Mouse (Mus musculus) heart, embryonic 11.5 days (tissue): ENCODE results near the gene Ddx11. TPM values are rescaled to one million over a fixed set of nuclear protein-coding genes. Genes with fewer than 3 reads are reported as not detected.

Experiments used
- ATAC-seq: fragments of 200-750 bp; cut with Nextera tagmentation; replicated peaks from 2 replicates; pipeline ENCODE4 v1.8.0; 2017; ENCODE audit warnings: moderate library complexity; ENCODE audit not compliant: insufficient number of reproducible peaks, low FRiP score, low TSS enrichment
- H3K27ac ChIP-seq: fragments of 300-500 bp; sonication (generic); 2 replicates; pipeline ENCODE4 v1.5.1; 2014; ENCODE audit warnings: mild to moderate bottlenecking, low read depth, low read length
- H3K27me3 ChIP-seq: fragments of 300-500 bp; sonication (generic); 2 replicates; pipeline ENCODE4 v1.6.1; 2014; ENCODE audit warnings: mild to moderate bottlenecking, low read length, mixed read lengths; ENCODE audit not compliant: control insufficient read depth, insufficient read depth
- H3K36me3 ChIP-seq: fragments of 300-500 bp; sonication (generic); 2 replicates; pipeline ENCODE4 v1.6.1; 2014; ENCODE audit warnings: mild to moderate bottlenecking, low read length, moderate library complexity, mixed read lengths; ENCODE audit not compliant: control insufficient read depth, insufficient read depth
- H3K4me1 ChIP-seq: fragments of 300-500 bp; sonication (generic); 2 replicates; pipeline ENCODE4 v1.6.1; 2014; ENCODE audit warnings: low read length; ENCODE audit not compliant: control insufficient read depth, insufficient read depth
- H3K4me2 ChIP-seq: fragments of 300-500 bp; sonication (generic); 2 replicates; pipeline ENCODE4 v1.6.1; 2014; ENCODE audit warnings: mild to moderate bottlenecking, moderate library complexity
- H3K4me3 ChIP-seq: fragments of 300-500 bp; sonication (generic); 2 replicates; pipeline ENCODE4 v1.5.1; 2014; ENCODE audit warnings: low read depth, low read length
- H3K9ac ChIP-seq: fragments of 300-500 bp; sonication (generic); 2 replicates; pipeline ENCODE4 v1.6.1; 2014; ENCODE audit warnings: mild to moderate bottlenecking, low read depth, low read length, moderate library complexity
- H3K9me3 ChIP-seq: fragments of 300-500 bp; sonication (generic); replicated peaks from 2 replicates; pipeline ENCODE4 v1.6.1; 2016; ENCODE audit warnings: low read length; ENCODE audit not compliant: control insufficient read depth
- WGBS: fragments of 180-500 bp; shearing (Covaris S2); extraction: QIAGEN DNeasy Blood & Tissue Kit; methylation state at CpG from one replicate; pipeline ENCODE4 v1.1.7; 2014; ENCODE audit not compliant: insufficient replicate concordance; 5-methylcytosine and 5-hydroxymethylcytosine counted together
- polyA plus RNA-seq: library from polyadenylated mRNA; unstranded; fragments of >200 nt; fragmentation: Nextera tagmentation; extraction: Ambion mirVana; gene quantifications from 2 replicates; pipeline ENCODE4 v1.2.1, GENCODE M21; 2014

The Ddx11 gene
- polyA plus RNA-seq, 1 experiment from 2014 or later: 16.4 TPM

DNA sequence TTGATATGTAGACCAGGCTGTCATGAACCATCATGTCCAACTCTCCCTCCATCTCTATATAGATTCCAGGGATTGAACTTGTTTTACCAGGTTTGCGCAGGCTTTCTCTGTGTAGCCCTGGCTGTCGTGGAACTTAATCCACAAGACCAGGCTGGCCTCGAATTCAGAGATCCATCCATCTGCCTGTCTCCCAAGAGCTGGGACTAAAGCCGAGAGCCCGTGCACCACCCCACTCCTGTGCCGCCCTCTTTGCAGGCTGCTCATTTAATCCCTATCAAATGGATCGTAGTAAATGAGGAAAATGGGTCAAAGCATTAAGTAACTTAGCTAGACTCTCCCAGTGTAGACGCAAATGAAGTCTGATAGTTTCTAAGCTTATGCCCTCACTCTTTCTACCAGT, 15.9 kb upstream of the Ddx11 start:
- Histone ChIP-seq H3K36me3 (no peaks in the 10 kb centered on the region), H3K27me3 (no peaks in the 10 kb centered on the region), H3K4me2 (no peak overlapping the region), H3K4me3 (no peak overlapping the region), H3K27ac (no peak overlapping the region), H3K4me1 (peaks cover 5% of the 10 kb centered on the region; the same call in 1 of the 2 replicates), H3K9ac (0 out of 2 replicates have a peak overlapping the region, but pooled peaks have one; percentile 16), H3K9me3 (no peaks in the 10 kb centered on the region)
- 63% methylated on average over 8 of the region's 8 CpGs for WGBS
- ATAC-seq: no peak

DNA sequence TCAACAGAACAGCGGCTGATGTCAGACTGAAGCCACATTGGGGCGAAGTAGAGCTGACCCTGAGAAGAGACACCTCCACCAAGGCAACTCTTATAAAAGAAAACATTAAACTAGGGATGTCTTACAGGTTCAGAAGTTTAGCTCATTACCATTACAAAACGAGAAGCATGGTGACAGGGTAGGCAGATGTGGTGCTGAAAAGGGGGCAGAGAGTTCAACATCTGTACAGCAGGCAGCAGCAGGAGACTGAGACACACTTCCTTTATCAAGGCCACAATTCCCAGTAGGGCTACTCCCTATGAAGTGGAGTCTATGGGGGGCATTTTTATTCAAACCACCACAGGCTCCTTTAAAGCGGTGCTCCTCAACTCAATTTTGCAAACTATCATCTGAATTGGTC, 15.1 kb upstream of the Ddx11 start:
- H3K27me3 ChIP-seq: no peaks in the 10 kb centered on the region
- no peak overlapping the region for H3K4me2 ChIP-seq
- WGBS: 84% methylated on average over 4 of the region's 4 CpGs
- H3K36me3 ChIP-seq: no peaks in the 10 kb centered on the region
- peaks cover 5% of the 10 kb centered on the region; the same call in 1 of the 2 replicates for H3K4me1 ChIP-seq
- no peak overlapping the region for H3K27ac ChIP-seq
- H3K9me3 ChIP-seq: no peaks in the 10 kb centered on the region
- no peak overlapping the region for H3K9ac ChIP-seq
- H3K4me3 ChIP-seq: no peak overlapping the region
- ATAC-seq: no peak

DNA sequence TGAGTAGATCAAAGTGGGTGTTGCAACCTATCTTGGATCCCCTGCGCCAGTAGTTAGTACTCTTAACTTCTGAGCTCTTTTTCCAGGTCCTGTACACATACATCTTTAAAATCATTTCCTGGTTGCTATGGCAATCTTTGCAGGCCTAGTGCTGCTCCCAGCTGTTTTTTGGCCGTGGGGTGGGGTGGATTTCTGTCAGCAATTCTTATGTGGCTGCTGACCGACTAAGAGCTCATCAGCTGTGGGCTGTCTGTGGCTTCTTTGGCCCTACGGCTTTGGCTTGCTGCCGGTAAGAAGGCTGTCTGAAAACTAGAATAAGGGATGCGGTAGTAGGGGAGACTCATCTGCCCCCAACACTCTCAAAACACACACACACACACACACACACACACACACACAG, 12.6 kb upstream of the Ddx11 start:
- peak overlapping the region; percentile 78; the same call in 1 of the 2 replicates for H3K9ac ChIP-seq

DNA sequence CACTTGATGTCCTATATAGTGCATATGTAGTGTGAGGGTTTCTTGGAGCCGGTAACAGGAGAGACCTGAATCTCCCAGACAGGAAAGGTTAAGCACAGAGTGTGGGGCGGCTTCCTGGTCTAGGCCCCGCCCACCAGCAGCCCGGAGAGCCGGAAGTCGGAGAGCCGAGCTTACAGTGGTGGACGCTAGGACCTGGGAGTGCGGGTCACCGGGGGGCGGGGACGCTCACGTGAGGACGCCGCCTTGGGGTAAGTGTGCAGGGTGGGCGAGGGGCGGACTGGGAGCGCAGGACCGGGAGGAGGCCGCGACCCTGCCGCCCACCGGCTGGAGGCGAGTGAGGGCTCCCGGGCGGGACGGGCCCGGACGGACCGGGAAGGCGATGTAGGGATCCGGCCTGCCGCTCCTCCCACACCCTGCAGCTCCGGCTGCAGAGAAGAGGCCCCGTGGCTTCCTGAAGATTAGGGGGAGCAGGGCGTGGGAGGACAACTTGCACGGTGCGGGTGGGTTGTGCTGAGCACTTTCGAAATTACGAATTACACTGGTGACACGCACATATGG, 11.8 kb upstream of the Ddx11 start, which contains the start of gene Washc1:
Gene Washc1, plus strand, starts transcription at position 144 of the 558 bp plus-strand sequence.
- WGBS: under 1% methylated on average over 35 of the region's 41 CpGs
- Histone ChIP-seq H3K4me2 (peak within 1 kb of the TSS; percentile 79), H3K27ac (peak within 1 kb of the TSS; percentile 29), H3K9me3 (no peaks in the 10 kb centered on the region), H3K27me3 (no peaks in the 10 kb centered on the region), H3K36me3 (peaks cover 9% of the 10 kb centered on the region), H3K4me1 (peaks cover 5% of the 10 kb centered on the region; the same call in 1 of the 2 replicates), H3K4me3 (peak within 1 kb of the TSS; percentile 73), H3K9ac (peak within 1 kb of the TSS; percentile 78)
- peak; percentile 98 for ATAC-seq

More for the DNA sequence above, 12.6 kb upstream of the Ddx11 start:
- no peak for ATAC-seq
- Histone ChIP-seq H3K9me3 (no peaks in the 10 kb centered on the region), H3K4me2 (peak overlapping the region; percentile 79), H3K4me3 (peak overlapping the region; percentile 73), H3K36me3 (peaks cover 3% of the 10 kb centered on the region; the same call in 1 of the 2 replicates), H3K27ac (peak overlapping the region; percentile 29; the same call in 1 of the 2 replicates), H3K27me3 (no peaks in the 10 kb centered on the region), H3K4me1 (peaks cover 5% of the 10 kb centered on the region; the same call in 1 of the 2 replicates)
- 46% methylated on average over 6 of the region's 6 CpGs for WGBS

DNA sequence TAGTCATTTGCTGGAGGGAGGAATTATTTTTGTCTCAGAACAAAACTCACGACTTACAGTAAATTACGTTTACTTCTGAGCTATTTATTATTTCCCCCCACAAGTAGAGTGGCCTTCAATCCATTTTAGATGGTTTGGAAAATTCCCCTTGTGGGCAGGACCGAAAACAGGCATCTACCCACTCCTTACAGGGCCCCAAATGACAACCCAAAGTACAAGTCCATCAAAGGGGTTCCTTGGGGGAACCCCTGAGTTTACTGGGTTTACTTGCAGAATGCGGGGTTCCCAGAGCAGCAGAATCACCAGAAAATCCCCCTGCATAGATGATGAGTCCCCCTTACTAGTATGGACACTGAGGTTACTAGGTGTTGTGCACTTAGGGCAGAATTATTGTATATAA, 11.2 kb upstream of the Ddx11 start:
- H3K9ac ChIP-seq: peak overlapping the region; percentile 78
- 38% methylated on average over 4 of the region's 4 CpGs for WGBS
- peaks cover 5% of the 10 kb centered on the region; the same call in 1 of the 2 replicates for H3K4me1 ChIP-seq

DNA sequence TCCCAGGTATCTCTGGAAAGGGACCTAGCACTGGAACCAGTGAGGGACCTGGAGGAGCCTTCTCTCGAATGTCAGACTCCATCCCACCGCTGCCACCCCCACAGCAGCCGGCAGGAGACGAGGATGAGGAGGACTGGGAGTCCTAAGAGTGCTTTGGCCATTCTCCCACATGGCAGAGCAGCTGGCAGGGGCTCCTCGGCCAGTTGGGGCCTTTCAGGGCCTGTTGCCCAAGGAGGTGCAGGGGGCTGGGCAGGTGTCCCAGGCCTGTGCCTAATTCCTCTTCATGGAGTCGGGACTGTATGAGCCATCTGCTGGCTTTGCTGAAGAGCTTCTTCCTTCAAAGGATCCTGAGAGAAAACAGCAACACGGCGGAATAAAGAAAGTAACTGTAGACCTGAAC, 4.3 kb upstream of the Ddx11 start:
- peaks cover 35% of the 10 kb centered on the region for H3K36me3 ChIP-seq
- ATAC-seq: no peak
- H3K9ac ChIP-seq: no peak overlapping the region
- H3K9me3 ChIP-seq: no peaks in the 10 kb centered on the region
- H3K4me3 ChIP-seq: no peak overlapping the region
- no peak overlapping the region for H3K27ac ChIP-seq
- no peaks in the 10 kb centered on the region for H3K27me3 ChIP-seq
- no peak overlapping the region for H3K4me2 ChIP-seq
- WGBS: 86% methylated on average over 8 of the region's 8 CpGs
- no peaks in the 10 kb centered on the region for H3K4me1 ChIP-seq

More for the DNA sequence above, 11.2 kb upstream of the Ddx11 start:
- Histone ChIP-seq H3K27me3 (no peaks in the 10 kb centered on the region), H3K4me3 (peak overlapping the region; percentile 73), H3K9me3 (no peaks in the 10 kb centered on the region), H3K27ac (0 out of 2 replicates have a peak overlapping the region, but pooled peaks have one; percentile 22), H3K4me2 (peak overlapping the region; percentile 79), H3K36me3 (peaks cover 16% of the 10 kb centered on the region)
- ATAC-seq: no peak

DNA sequence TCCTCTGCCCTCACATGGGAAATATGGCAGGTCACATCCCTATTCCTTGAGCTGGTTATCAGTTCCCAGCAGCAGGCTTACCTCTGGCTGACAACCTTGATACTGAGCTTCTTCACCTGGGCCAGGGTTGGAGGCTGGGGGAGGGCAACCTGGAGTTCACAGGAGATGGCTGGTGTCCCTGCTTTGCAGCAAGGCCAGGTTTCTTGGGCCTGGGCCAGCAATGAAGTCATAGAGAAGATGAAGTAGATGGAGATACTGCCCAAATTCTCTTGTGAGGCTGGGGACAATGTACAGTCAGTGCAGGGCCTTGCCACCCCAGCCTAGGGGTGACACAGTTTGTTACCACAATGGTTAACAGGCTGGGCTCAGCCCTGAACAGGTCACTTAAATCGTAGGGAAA, 2.6 kb upstream of the Ddx11 start:
- Histone ChIP-seq H3K4me2 (no peak overlapping the region), H3K9me3 (no peaks in the 10 kb centered on the region), H3K9ac (no peak overlapping the region), H3K36me3 (peaks cover 32% of the 10 kb centered on the region), H3K27me3 (no peaks in the 10 kb centered on the region), H3K4me3 (no peak overlapping the region), H3K27ac (no peak overlapping the region), H3K4me1 (peaks cover 13% of the 10 kb centered on the region)
- ATAC-seq: no peak
- 88% methylated on average over 1 of the region's 1 CpGs for WGBS

DNA sequence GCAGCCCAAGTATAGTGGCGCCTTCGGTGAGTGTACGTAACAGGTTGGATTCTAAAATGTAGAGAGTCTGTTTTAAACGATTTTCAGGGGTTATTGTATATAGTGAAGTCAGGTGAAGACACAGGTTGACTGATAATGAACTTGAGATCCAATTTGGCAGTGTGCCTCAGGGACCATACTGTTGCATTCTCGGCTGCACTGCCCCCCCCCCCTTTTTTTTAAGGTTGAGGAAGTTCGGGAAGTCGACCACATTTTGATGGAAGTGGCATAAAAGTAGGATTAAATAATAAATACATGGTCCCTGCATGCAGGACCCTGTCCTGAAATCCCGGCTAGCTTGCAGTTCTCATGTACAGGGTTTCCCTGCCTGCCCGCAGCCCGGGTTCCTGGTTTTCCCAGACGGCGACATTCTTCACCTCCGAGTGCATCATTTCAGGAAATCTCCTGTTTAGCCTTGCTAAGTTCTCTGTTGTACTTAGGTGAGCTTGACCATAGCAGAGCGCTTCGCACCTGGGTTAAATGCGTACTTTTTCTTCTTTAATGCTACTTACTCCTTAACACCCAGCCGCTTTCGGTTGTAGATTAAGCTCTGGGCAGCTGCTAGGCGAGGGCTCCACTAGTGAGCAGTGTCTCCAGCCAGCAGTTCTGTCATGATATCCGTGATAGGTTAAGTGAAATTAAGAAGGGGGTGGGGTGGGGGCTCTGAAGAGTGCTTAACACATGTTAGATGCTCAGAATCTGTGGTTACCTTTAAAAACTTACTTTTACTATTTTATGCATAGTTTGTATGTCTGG, 693 bp downstream of the Ddx11 start:
- H3K27me3 ChIP-seq: no peaks in the 10 kb centered on the region
- peaks cover 8% of the 10 kb centered on the region for H3K36me3 ChIP-seq
- H3K9me3 ChIP-seq: no peaks in the 10 kb centered on the region
- 0 out of 2 replicates have a peak, but pooled peaks have one; percentile 26 for ATAC-seq
- 1% methylated on average over 20 of the region's 20 CpGs for WGBS
- H3K4me3 ChIP-seq: peak overlapping the region; percentile 82
- H3K27ac ChIP-seq: peak overlapping the region; percentile 93
- H3K4me1 ChIP-seq: peaks cover 13% of the 10 kb centered on the region
- H3K9ac ChIP-seq: peak overlapping the region; percentile 84
- H3K4me2 ChIP-seq: peak overlapping the region; percentile 89
